Mouse (Mus musculus) liver, adult 2 months (tissue): ENCODE results near the gene Gsdma.

Experiments
- CTCF ChIP-seq: fragments of 200-500 bp; IDR thresholded peaks from 2 replicates; pipeline ENCODE4 v1.5.1; 2011; ENCODE audit warnings: low read depth, low read length, control low read depth
- POLR2A ChIP-seq: fragments of 200-500 bp; IDR thresholded peaks from 2 replicates; pipeline ENCODE4 v1.6.1; 2011; ENCODE audit warnings: low read length, control low read depth; ENCODE audit not compliant: insufficient read depth; ENCODE audit errors: extremely low read depth

GRCm38 (mm10) chr11:98715946-98716345, 51.8 kb downstream of the Gsdma start:
- TF ChIP-seq CTCF (no peak), POLR2A (no peak)
